Mouse (Mus musculus) neural tube, embryonic 10.5 days (tissue): Measurements from ENCODE around the gene Zcchc24.

Source experiments
- DNase-seq: peaks from one replicate; pipeline ENCODE4 v3.0.0-alpha.2; 2017; ENCODE audit warnings: low spot score; ENCODE audit errors: extremely low spot score

The Zcchc24 gene

DNA sequence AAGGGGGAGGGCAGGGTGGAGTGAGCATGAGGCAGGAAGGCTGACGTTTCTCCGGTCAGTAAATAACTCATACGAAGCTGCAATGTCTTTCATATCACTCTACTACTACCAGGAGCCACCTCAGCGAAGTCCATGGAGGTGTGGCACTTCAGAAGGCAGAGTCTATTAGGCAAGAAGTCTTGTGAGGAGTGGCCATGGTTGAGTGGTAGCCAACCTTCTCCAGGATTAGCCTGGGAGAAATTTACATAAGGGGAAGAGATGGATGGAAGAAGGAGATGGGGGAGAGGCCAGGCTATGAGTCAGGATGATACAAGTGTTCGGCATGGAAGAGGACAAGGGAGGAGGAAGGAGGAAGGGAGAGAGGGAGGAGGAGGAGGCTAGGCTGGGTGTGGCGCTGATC lies 86.8 kb downstream of the Zcchc24 start:
- no peak for DNase-seq

DNA sequence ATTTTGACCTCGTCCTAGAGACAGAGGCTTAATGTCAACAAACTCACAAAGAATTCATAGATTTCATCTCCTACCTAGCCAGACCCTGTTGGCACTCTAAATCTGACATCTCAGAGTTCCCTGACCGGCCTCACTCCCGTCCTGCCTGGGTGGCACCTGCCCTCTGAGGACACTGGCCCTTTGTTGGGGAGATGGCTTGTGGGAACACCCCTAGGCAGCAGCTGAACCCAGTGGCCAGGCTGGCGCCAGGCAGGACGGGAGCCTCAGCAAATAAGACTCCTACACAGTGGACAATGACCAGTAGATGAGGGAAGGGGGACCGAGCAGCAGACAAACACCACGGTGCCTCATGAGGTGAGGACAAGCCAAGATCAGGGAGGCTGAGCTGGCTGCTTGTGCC lies 89.2 kb downstream of the Zcchc24 start:
- DNase-seq, result no peak

DNA sequence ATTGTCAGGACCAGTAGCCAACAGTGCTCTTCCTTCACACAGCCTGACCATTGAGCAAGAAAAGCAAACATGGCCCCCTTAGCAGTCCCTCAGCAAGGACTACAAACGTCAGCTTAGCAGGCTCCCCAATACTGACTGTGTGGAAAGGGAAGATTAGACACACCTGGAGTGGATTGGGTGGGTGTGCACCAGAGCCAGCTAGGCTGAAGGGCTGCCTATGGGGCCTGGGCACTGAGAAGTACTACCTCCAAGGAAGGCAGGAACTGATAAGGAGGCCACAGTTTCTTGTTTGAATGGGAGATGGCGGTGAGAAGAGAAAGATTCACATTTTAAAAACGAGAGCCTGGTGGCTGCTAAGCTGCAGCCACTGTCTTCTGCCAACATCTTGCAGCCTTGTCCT lies 101.3 kb downstream of the Zcchc24 start:
- no peak for DNase-seq

DNA sequence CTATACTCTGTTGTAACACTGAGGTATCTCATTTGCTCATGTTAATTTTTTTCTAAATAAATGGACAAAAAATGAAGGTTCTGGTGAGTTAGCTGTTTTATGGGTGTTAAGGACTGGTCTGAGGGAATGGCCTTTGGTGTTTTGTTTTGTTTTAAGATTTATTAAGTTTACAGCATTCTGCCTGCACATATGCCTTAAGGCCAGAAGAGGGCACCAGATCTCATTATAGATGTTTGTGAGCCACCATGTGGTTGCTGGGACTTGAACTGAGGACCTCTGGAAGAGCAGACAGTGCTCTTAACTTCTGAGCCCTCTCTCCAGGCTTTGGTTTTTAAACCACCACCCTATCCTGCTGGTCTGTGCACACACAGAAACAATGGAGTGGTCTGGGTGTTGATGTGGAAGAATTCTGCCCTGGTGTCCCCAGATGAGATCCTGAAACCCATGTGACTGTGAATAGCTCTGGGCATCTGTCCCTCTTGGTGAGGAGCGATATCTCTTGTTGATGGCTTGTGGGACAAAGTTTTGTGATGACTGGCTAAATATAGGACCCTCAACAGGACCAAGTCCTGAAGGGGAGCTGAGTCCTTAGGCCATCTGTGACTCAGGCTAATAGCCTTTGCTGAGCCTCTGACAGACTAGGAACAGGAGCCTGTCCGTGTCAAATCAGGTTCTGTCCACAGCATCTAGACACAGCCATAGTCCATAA lies 102.0 kb downstream of the Zcchc24 start:
- no peak for DNase-seq

GRCm38 (mm10) chr14:25665314-25665970 lies 103.4 kb downstream of the Zcchc24 start:
- no peak for DNase-seq

DNA sequence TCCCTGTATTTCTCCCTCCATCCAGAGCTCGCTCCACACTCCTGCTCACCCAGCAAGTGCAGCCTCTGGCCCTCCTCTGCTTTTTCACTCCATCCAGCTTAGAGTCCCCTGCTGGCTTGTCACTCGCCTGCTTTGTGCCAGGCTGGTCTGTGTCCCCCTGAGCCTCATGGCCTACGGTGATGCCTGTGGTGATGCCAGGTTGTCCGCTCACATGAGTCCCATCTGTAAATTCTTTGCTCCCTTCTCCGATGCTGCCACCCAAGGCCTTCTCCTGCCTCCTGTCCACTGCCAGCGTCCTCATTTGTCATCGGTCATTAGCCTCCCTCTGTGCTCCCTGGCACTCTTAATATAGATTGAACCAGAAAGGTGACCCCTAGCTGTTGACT lies 104.5 kb downstream of the Zcchc24 start:
- no peak for DNase-seq

- DNase-seq, result no peak
Measured at GRCm38 (mm10) chr14:25663649-25664309, 105.1 kb downstream of the Zcchc24 start.
